Mouse (Mus musculus) ES-E14 (cell line): ENCODE data around the gene Tfrc. TPM values are rescaled to one million over a fixed set of nuclear protein-coding genes. Genes with fewer than 3 reads are reported as not detected.

Source experiments
- DNase-seq: peaks from one replicate; pipeline ENCODE4 v3.0.0-alpha.2; 2013; ENCODE audit warnings: low read depth, low spot score
- H3K27ac ChIP-seq: 2 replicates; pipeline ENCODE4 v1.5.1; 2012; ENCODE audit warnings: low read depth, mild to moderate bottlenecking, low read length, moderate library complexity, mixed read lengths; ENCODE audit not compliant: poor library complexity, insufficient read depth, severe bottlenecking
- H3K36me3 ChIP-seq: 2 replicates; pipeline ENCODE4 v1.6.1; 2012; ENCODE audit warnings: mild to moderate bottlenecking, low read length, moderate library complexity, mixed read lengths; ENCODE audit not compliant: control insufficient read depth, poor library complexity, insufficient read depth, severe bottlenecking
- H3K4me1 ChIP-seq, 2 experiments: fragments of 150-350 bp in 1 of 2; sonication (generic) in 1 of 2; 2 replicates each; pipeline ENCODE4 v1.6.1; 2012; ENCODE audit warnings: low read length in 2 of 2, mild to moderate bottlenecking in 1 of 2, mixed read lengths in 1 of 2; ENCODE audit not compliant: control insufficient read depth in 2 of 2, insufficient read depth in 2 of 2, poor library complexity in 1 of 2
- H3K4me3 ChIP-seq, 2 experiments: fragments of 150-350 bp in 1 of 2; sonication (generic) in 1 of 2; 2 replicates each; pipeline ENCODE4 v1.5.1; 2012; ENCODE audit warnings: low read length in 2 of 2, low read depth in 1 of 2, mild to moderate bottlenecking in 1 of 2, mixed read lengths in 1 of 2; ENCODE audit not compliant: insufficient read depth in 1 of 2, poor library complexity in 1 of 2, severe bottlenecking in 1 of 2
- H3K9ac ChIP-seq: 2 replicates; pipeline ENCODE4 v1.6.1; 2012; ENCODE audit warnings: low read depth, mild to moderate bottlenecking, low read length, mixed read lengths; ENCODE audit not compliant: poor library complexity, insufficient read depth, severe bottlenecking
- H3K9me3 ChIP-seq: fragments of 150-350 bp; sonication (generic); 2 replicates; pipeline ENCODE4 v1.6.1; 2012; ENCODE audit warnings: low read depth, mild to moderate bottlenecking, low read length; ENCODE audit not compliant: control insufficient read depth, insufficient read depth
- CHD2 ChIP-seq: IDR thresholded peaks from 2 replicates; pipeline ENCODE4 v1.6.1; 2014; ENCODE audit warnings: mild to moderate bottlenecking, low read depth, low read length, inconsistent platforms
- HCFC1 ChIP-seq: IDR thresholded peaks from 2 replicates; pipeline ENCODE4 v1.6.1; 2012; ENCODE audit warnings: low read length, inconsistent platforms, borderline replicate concordance; ENCODE audit not compliant: insufficient read depth
- MAFK ChIP-seq: IDR thresholded peaks from 2 replicates; pipeline ENCODE4 v1.6.1; 2014; ENCODE audit warnings: mild to moderate bottlenecking, low read depth, low read length, inconsistent platforms; ENCODE audit not compliant: insufficient read depth
- ZC3H11A ChIP-seq: IDR thresholded peaks from 2 replicates; pipeline ENCODE4 v1.6.1; 2012; ENCODE audit warnings: low read depth, mild to moderate bottlenecking, inconsistent platforms, low read length, borderline replicate concordance
- ZNF384 ChIP-seq: IDR thresholded peaks from 2 replicates; pipeline ENCODE4 v1.6.1; 2012; ENCODE audit warnings: low read depth, low read length, inconsistent platforms
- in situ Hi-C, 2 experiments: fragments of 600-800 bp; cut with MboI; formaldehyde crosslinking; loops; one replicate each; pipeline ENCODE4 v1.15.1; 2025; ENCODE audit warnings: low sequenced_read_pairs in 2 of 2, inconsistent platforms in 1 of 2; ENCODE audit not compliant: unreplicated experiment in 2 of 2
- total RNA-seq: library from RNA; depleted of rRNA; stranded (reverse); fragments of 300-350 nt; gene quantifications from 2 replicates; pipeline ENCODE4 v1.2.3, GENCODE M21; 2012

Tfrc gene
- total RNA-seq, 1 experiment, result 334 TPM

DNA sequence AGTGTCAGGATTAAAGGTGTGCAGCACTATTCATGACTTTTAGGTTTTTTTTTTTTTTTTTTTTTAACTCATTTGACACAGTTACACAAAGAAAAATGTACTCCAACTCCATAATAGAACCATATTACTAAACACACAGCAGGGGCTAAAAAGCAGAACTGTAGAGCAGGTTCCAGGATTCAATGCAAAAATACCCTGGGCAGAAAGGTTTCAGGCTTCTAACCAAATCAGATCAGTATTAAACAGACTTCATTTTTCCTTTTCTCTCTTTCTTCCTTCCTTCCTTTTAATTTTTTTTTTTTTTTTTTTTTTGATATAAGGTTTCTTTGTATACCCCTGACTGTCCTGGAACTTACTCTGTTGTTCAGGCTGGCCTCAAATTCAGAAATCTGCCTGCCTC, 41.7 kb downstream of the Tfrc start:
- no peak overlapping the region for H3K9ac ChIP-seq
- TF ChIP-seq ZNF384, result no peak
- no peak for TF ChIP-seq MAFK
- TF ChIP-seq CHD2, result no peak
- TF ChIP-seq HCFC1, result no peak
- TF ChIP-seq ZC3H11A, result no peak
- H3K4me3 ChIP-seq, result no peak overlapping the region
- DNase-seq, result no peak
- H3K4me1 ChIP-seq, result peaks cover 1 to 14% of the 10 kb centered on the region in 2 experiments; a peak in 2 of 4 replicates
- peaks cover 8% of the 10 kb centered on the region; the same call in 1 of the 2 replicates for H3K36me3 ChIP-seq
- in situ Hi-C loops, result no loop called here
- H3K9me3 ChIP-seq, result no peaks in the 10 kb centered on the region
- no peak overlapping the region for H3K27ac ChIP-seq

DNA sequence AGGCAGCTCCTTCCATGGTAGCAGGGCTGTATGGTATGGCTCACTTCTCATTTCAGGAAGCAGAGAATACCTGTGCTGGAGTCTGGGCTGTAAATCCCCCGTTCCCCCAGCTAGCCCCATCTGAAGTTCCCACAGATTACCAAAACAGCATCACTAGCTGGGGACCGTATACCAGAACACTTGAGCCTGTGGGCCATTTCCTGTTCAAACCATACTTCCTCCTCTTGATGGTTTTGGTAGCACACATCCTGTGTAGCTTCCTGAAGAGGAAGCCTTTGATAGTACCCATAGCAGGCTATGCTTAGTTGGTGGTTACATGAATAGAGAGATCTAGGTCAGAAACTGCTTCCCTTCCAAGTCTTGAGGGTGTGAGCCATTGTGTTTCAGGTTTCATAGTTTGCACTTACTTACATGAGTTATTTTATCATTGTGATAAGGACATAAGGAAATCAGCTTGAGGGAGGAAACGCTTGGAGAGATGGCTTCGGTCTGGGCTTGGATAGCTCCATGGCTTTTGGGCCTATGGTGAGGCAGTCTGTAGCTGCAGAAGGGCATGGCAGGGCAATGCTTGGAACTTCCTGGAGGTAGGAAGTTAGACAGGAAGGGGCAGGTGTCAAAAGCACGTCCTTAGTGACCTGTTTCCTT, 42.4 kb downstream of the Tfrc start:
- no peak for DNase-seq
- peaks cover 8% of the 10 kb centered on the region; the same call in 1 of the 2 replicates for H3K36me3 ChIP-seq
- H3K27ac ChIP-seq, result no peak overlapping the region
- H3K9ac ChIP-seq, result no peak overlapping the region
- in situ Hi-C loops, result no loop called here
- H3K4me1 ChIP-seq, result peaks cover 5 to 16% of the 10 kb centered on the region in 2 experiments; a peak in 3 of 4 replicates
- no peak for TF ChIP-seq ZNF384
- no peak for TF ChIP-seq MAFK
- no peak for TF ChIP-seq ZC3H11A
- H3K9me3 ChIP-seq, result no peaks in the 10 kb centered on the region
- H3K4me3 ChIP-seq, result no peak overlapping the region

DNA sequence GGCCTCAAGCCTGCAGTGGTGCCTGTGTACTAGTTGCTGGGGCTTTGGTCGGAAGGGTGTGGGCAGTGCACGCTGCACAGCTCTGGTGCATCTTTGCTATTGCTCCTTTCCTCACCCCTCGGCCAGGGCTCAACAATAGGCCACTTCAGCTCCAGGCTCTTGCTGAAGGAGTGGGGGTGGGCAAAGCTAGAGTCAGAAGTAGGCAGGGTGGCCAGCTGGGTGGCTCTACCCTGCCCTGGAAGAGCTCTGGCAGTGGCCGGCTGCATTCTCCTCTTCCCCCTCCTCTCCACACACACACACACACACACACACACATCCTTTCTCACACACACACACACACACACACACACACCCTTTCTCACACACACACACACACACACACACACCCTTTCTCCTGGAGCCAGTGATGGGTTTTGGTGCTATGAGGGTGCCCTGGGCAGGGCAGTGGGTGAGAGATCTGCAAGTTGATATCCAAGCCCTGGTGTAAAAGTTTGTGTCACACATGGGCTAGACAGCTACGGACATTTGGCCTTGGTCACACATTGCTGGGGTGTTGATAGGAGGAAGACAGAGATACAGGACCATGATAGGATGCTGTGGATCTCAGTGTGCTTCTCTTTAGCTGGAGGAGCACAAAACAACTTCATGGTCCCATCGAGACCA, 45.5 kb downstream of the Tfrc start:
- no peak for TF ChIP-seq MAFK
- no peak for TF ChIP-seq HCFC1
- no peak for TF ChIP-seq CHD2
- TF ChIP-seq ZC3H11A, result no peak
- DNase-seq, result no peak
- Histone ChIP-seq H3K9ac (no peak overlapping the region), H3K9me3 (no peaks in the 10 kb centered on the region), H3K27ac (no peak overlapping the region), H3K36me3 (peaks cover 7% of the 10 kb centered on the region; the same call in 1 of the 2 replicates), H3K4me3 (no peak overlapping the region), H3K4me1 (peaks cover 14 to 35% of the 10 kb centered on the region in 2 experiments)
- in situ Hi-C loops, result no loop called here

DNA sequence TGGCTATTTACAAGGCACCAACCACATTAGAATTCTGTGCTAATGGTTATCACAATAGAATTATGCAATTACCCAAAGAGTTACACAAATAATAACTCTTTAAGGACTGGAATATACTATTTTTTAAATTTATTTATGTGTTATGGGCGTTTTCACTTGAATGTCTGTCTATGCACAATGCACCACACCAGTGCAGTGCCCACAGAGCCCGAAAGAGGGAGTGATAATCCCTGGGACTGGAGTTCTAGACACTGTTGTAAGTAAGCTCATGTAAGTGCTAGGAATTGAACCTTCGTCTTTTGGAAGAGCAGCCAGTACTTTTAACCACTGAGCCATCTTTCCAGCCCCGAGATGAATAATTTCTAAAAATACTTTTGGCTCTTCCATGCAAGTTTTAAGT, 46.8 kb downstream of the Tfrc start:
- Histone ChIP-seq H3K4me1 (peaks cover 14 to 42% of the 10 kb centered on the region in 2 experiments), H3K9ac (no peak overlapping the region), H3K36me3 (peaks cover 7% of the 10 kb centered on the region; the same call in 1 of the 2 replicates), H3K4me3 (no peak overlapping the region), H3K27ac (no peak overlapping the region; the same call in 1 of the 2 replicates), H3K9me3 (no peaks in the 10 kb centered on the region)
- no peak for DNase-seq
- TF ChIP-seq CHD2 (no peak), ZC3H11A (no peak), HCFC1 (no peak), MAFK (no peak), ZNF384 (no peak)
- in situ Hi-C loops, result no loop called here
